Mouse (Mus musculus): Measurements from ENCODE around the gene Cacna1d. TPM values are rescaled to one million over a fixed set of nuclear protein-coding genes. Genes with fewer than 3 reads are reported as not detected.

Gene Cacna1d
- polyA plus RNA-seq, 1 experiment from 2014 or later = 1.5 TPM

GRCm38 (mm10) chr14:29997345-29997744 is 493.9 kb downstream of the Cacna1d start:
- H3K4me2 ChIP-seq (replicated peaks; ENCODE audit: low read depth) = no peak overlapping the region
- peaks cover 33% of the 10 kb centered on the region for H3K36me3 ChIP-seq (ENCODE audit: control insufficient read depth, insufficient read depth)
- H3K4me3 ChIP-seq (ENCODE audit: low read depth, low read length) = no peak overlapping the region
- no peak for ATAC-seq
- no peaks in the 10 kb centered on the region for H3K27me3 ChIP-seq (replicated peaks; ENCODE audit: control insufficient read depth, insufficient read depth, low read length)
- TF ChIP-seq CTCF (IDR thresholded peaks at IDR 0.05; ENCODE audit: low read depth) = no peak
- no peaks in the 10 kb centered on the region for H3K9me3 ChIP-seq (ENCODE audit: control insufficient read depth)
- H3K27ac ChIP-seq (ENCODE audit: low read depth, low read length) = no peak overlapping the region
- H3K4me1 ChIP-seq (replicated peaks; ENCODE audit: control insufficient read depth, insufficient read depth, low read length) = peaks cover 5% of the 10 kb centered on the region; the same call in 1 of the 2 replicates
- H3K9ac ChIP-seq (ENCODE audit: low read depth, low read length) = no peak overlapping the region

DNA sequence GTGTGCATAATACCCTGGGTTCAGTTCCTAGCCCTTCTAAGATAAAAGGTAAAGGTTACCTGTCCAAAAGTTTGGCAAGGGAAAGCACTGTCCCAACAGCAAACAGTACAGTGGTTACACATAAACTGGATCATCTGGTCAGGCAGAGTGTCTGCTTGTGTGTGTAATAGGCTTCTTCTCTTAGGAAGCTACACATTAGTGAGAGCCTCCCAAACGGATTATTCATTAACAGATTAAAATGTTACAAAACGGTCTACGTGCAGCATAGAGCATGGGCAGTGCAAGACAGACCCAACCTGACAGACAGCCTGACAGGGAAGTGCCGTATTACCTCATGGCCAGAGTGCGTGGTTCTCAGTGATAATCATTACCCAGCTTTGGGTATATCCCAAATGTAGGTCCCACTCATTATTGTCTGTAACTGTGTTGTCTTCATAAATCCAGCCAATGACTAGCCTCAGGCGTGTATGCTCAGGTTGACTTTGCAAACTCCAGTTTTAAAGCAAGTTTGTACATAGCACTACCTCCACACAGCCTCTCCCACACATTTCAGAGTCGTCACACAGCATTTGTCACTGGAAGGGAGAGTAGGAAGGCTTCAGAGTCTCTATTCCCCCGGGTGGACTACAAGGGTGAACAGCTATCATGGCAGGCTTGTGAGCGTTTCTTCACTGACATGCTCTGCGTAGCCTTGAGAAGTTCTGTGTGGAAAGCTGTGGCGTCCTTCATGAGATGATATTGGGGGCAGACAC is 495.1 kb downstream of the Cacna1d start:
- Histone ChIP-seq H3K9ac (ENCODE audit: low read depth, low read length) (no peak overlapping the region), H3K4me1 (replicated peaks; ENCODE audit: control insufficient read depth, insufficient read depth, low read length) (peaks cover 5% of the 10 kb centered on the region; the same call in 1 of the 2 replicates), H3K4me3 (ENCODE audit: low read depth, low read length) (no peak overlapping the region), H3K4me2 (replicated peaks; ENCODE audit: low read depth) (no peak overlapping the region), H3K36me3 (ENCODE audit: control insufficient read depth, insufficient read depth) (peaks cover 45% of the 10 kb centered on the region), H3K27me3 (replicated peaks; ENCODE audit: control insufficient read depth, insufficient read depth, low read length) (no peaks in the 10 kb centered on the region), H3K9me3 (ENCODE audit: control insufficient read depth) (no peaks in the 10 kb centered on the region), H3K27ac (ENCODE audit: low read depth, low read length) (no peak overlapping the region)
- 67% methylated on average over 11 of the region's 11 CpGs for WGBS
- TF ChIP-seq CTCF (IDR thresholded peaks at IDR 0.05; ENCODE audit: low read depth) = no peak
- peak; percentile 70 for ATAC-seq

- Histone ChIP-seq H3K9ac (ENCODE audit: low read depth, low read length) (no peak overlapping the region), H3K4me3 (ENCODE audit: low read depth, low read length) (no peak overlapping the region), H3K9me3 (ENCODE audit: control insufficient read depth) (no peaks in the 10 kb centered on the region), H3K4me2 (replicated peaks; ENCODE audit: low read depth) (no peak overlapping the region), H3K27ac (ENCODE audit: low read depth, low read length) (no peak overlapping the region), H3K27me3 (replicated peaks; ENCODE audit: control insufficient read depth, insufficient read depth, low read length) (no peaks in the 10 kb centered on the region), H3K36me3 (ENCODE audit: control insufficient read depth, insufficient read depth) (peaks cover 56% of the 10 kb centered on the region), H3K4me1 (replicated peaks; ENCODE audit: control insufficient read depth, insufficient read depth, low read length) (peaks cover 5% of the 10 kb centered on the region; the same call in 1 of the 2 replicates)
- WGBS = 94% methylated on average over 4 of the region's 4 CpGs
- no peak for ATAC-seq
- no peak for TF ChIP-seq CTCF (IDR thresholded peaks at IDR 0.05; ENCODE audit: low read depth)
Observed at GRCm38 (mm10) chr14:29994976-29995375, 496.3 kb downstream of the Cacna1d start.

Other genes starting within 250 kb of the Cacna1d start
- 5.6 and 6.4 TPM in 2 replicates for gene Dcp1a, start 11.9 kb downstream of the Cacna1d start, polyA plus RNA-seq (2015; fragmentation: Nextera tagmentation; extraction: Ambion mirVana)
- gene Tkt, start 56.9 kb upstream of the Cacna1d start, polyA plus RNA-seq (2015; fragmentation: Nextera tagmentation; extraction: Ambion mirVana) = 174 and 177 TPM in 2 replicates
- gene Prkcd, start 134.8 kb upstream of the Cacna1d start, polyA plus RNA-seq (2015; fragmentation: Nextera tagmentation; extraction: Ambion mirVana) = 54.7 and 60.6 TPM in 2 replicates
- 8.4 and 9.0 TPM in 2 replicates for gene Rft1, start 162.9 kb upstream of the Cacna1d start, polyA plus RNA-seq (2015; fragmentation: Nextera tagmentation; extraction: Ambion mirVana)
- gene Sfmbt1, start 223.4 kb upstream of the Cacna1d start, polyA plus RNA-seq (2015; fragmentation: Nextera tagmentation; extraction: Ambion mirVana) = 11.4 and 14.6 TPM in 2 replicates

All from intestine, postnatal 0 days (tissue).